Mouse (Mus musculus) ES-Bruce4 (cell line): ENCODE measurements around the gene E2f1.

ENCODE experiments used
- CTCF ChIP-seq: IDR thresholded peaks from one replicate; pipeline ENCODE4 v1.8.1; 2011; ENCODE audit warnings: low read depth, low read length
- POLR2A ChIP-seq: IDR thresholded peaks from one replicate; pipeline ENCODE4 v1.8.1; 2011; ENCODE audit warnings: low read length; ENCODE audit not compliant: insufficient read depth

- TF ChIP-seq CTCF (no peak), POLR2A (no peak)
These were observed 2.3 kb upstream of the E2f1 start for GRCm38 (mm10) chr2:154571976-154572375.
